Mouse (Mus musculus): ENCODE results near the gene Rnf157. TPM values are rescaled to one million over a fixed set of nuclear protein-coding genes. Genes with fewer than 3 reads are reported as not detected.

Rnf157 gene
- polyA plus RNA-seq, 1 experiment from 2014 or later = 10.2 TPM

GRCm38 (mm10) chr11:116423782-116424620 is 11.2 kb upstream of the Rnf157 start:
- Histone ChIP-seq H3K4me1 (peaks cover under 1% of the 10 kb centered on the region), H3K9me3 (no peaks in the 10 kb centered on the region), H3K27ac (no peak overlapping the region), H3K27me3 (no peaks in the 10 kb centered on the region), H3K4me2 (no peak overlapping the region), H3K4me3 (no peak overlapping the region), H3K9ac (no peak overlapping the region), H3K36me3 (no peaks in the 10 kb centered on the region)
- ATAC-seq (ENCODE audit: insufficient number of reproducible peaks, insufficient read depth, low FRiP score, low TSS enrichment, low read depth) = no peak
- 84% methylated on average over 10 of the region's 10 CpGs for WGBS

- Histone ChIP-seq H3K27ac (no peak overlapping the region), H3K4me1 (peaks cover 8% of the 10 kb centered on the region), H3K9ac (no peak overlapping the region), H3K27me3 (no peaks in the 10 kb centered on the region), H3K4me3 (no peak overlapping the region), H3K36me3 (no peaks in the 10 kb centered on the region), H3K4me2 (no peak overlapping the region), H3K9me3 (no peaks in the 10 kb centered on the region)
- no peak for ATAC-seq (ENCODE audit: insufficient number of reproducible peaks, insufficient read depth, low FRiP score, low TSS enrichment, low read depth)
- WGBS = 74% methylated on average over 6 of the region's 6 CpGs
Measured at GRCm38 (mm10) chr11:116423214-116423613, 10.4 kb upstream of the Rnf157 start.

- Histone ChIP-seq H3K4me2 (no peak overlapping the region), H3K27me3 (no peaks in the 10 kb centered on the region), H3K4me3 (no peak overlapping the region), H3K4me1 (peaks cover 15% of the 10 kb centered on the region), H3K27ac (no peak overlapping the region), H3K9me3 (no peaks in the 10 kb centered on the region), H3K9ac (no peak overlapping the region), H3K36me3 (no peaks in the 10 kb centered on the region)
- ATAC-seq (ENCODE audit: insufficient number of reproducible peaks, insufficient read depth, low FRiP score, low TSS enrichment, low read depth) = no peak
- 84% methylated on average over 2 of the region's 2 CpGs for WGBS
Measured at GRCm38 (mm10) chr11:116422562-116422961, 9.7 kb upstream of the Rnf157 start.

DNA sequence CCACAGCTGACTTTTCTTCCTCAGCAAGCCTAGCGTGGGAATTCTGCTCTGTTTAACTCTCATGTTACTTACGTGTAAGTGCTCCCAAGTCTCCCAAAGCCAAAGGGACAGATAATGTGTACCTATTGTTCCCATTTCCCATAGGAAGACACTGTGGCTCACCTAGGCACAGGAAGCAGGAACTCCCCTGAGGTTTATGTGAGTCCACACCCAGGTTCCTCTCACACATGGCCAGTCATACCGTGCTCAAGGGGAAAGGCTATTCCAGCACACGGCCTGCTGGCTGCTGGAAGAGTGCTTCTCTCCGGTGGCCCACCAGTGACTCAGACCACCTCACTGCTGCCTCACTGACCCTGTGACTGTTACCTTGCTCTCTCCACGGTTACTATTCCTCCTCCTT is 8.3 kb upstream of the Rnf157 start:
- H3K9ac ChIP-seq = no peak overlapping the region
- H3K9me3 ChIP-seq = no peaks in the 10 kb centered on the region
- H3K4me1 ChIP-seq = peaks cover 23% of the 10 kb centered on the region
- no peak for ATAC-seq (ENCODE audit: insufficient number of reproducible peaks, insufficient read depth, low FRiP score, low TSS enrichment, low read depth)
- H3K27me3 ChIP-seq = no peaks in the 10 kb centered on the region
- no peak overlapping the region for H3K4me2 ChIP-seq
- no peaks in the 10 kb centered on the region for H3K36me3 ChIP-seq
- no peak overlapping the region for H3K27ac ChIP-seq
- WGBS = 56% methylated on average over 6 of the region's 6 CpGs
- no peak overlapping the region for H3K4me3 ChIP-seq

GRCm38 (mm10) chr11:116418841-116419462 is 6.1 kb upstream of the Rnf157 start:
- H3K9ac ChIP-seq = no peak overlapping the region
- no peak for ATAC-seq (ENCODE audit: insufficient number of reproducible peaks, insufficient read depth, low FRiP score, low TSS enrichment, low read depth)
- WGBS = 56% methylated on average over 6 of the region's 6 CpGs

DNA sequence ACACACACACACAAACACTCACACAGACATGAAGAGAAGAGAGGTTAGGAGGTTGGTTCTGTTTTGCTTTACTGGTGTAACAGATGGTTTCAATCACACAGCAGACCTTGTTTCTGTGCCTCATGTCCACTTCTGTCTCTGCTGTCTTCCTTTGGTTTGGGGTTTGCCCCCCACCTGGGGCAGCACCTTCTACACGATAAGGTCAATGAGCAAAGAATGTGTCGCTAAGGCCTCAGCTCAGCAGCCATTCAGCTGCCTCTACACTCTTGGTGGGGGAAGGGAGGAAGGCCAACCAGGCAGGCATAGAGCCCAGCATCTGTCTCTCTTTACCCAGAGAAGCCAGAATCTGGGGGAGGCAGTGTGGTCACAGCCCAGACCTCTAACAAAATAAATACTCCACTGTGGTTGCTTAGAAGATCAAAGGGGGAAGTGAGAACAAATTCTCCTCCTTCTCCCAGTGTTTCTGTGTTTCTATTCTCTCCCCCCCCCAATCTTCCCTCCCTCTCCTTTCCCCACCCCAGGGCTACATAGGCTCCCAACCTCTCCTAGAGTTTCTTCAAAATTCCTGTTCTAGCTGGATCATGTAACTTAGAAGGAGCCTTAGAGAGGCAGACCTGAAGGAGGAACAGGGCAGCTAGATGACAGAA is 5.5 kb upstream of the Rnf157 start:
- H3K9ac ChIP-seq = no peak overlapping the region
- 5% methylated on average over 2 of the region's 2 CpGs for WGBS
- peak; percentile 81; the same call in 1 of the 2 replicates for ATAC-seq (ENCODE audit: insufficient number of reproducible peaks, insufficient read depth, low FRiP score, low TSS enrichment, low read depth)
- peak overlapping the region; percentile 95 for H3K27ac ChIP-seq
- peak overlapping the region; percentile 20; the same call in 1 of the 2 replicates for H3K4me2 ChIP-seq
- H3K9me3 ChIP-seq = no peaks in the 10 kb centered on the region
- peaks cover 28% of the 10 kb centered on the region for H3K4me1 ChIP-seq
- no peaks in the 10 kb centered on the region for H3K27me3 ChIP-seq
- no peak overlapping the region for H3K4me3 ChIP-seq
- H3K36me3 ChIP-seq = no peaks in the 10 kb centered on the region

More at GRCm38 (mm10) chr11:116418841-116419462, 6.1 kb upstream of the Rnf157 start:
- Histone ChIP-seq H3K27me3 (no peaks in the 10 kb centered on the region), H3K4me3 (no peak overlapping the region), H3K36me3 (no peaks in the 10 kb centered on the region), H3K4me1 (peaks cover 25% of the 10 kb centered on the region), H3K9me3 (no peaks in the 10 kb centered on the region), H3K4me2 (no peak overlapping the region), H3K27ac (peak overlapping the region; percentile 95)

GRCm38 (mm10) chr11:116417054-116417453 is 4.2 kb upstream of the Rnf157 start:
- 90% methylated on average over 5 of the region's 5 CpGs for WGBS
- H3K9me3 ChIP-seq = no peaks in the 10 kb centered on the region
- no peak for ATAC-seq (ENCODE audit: insufficient number of reproducible peaks, insufficient read depth, low FRiP score, low TSS enrichment, low read depth)
- H3K9ac ChIP-seq = no peak overlapping the region
- no peaks in the 10 kb centered on the region for H3K36me3 ChIP-seq
- no peaks in the 10 kb centered on the region for H3K27me3 ChIP-seq
- no peak overlapping the region for H3K4me2 ChIP-seq
- H3K4me1 ChIP-seq = peaks cover 33% of the 10 kb centered on the region
- no peak overlapping the region for H3K4me3 ChIP-seq
- H3K27ac ChIP-seq = peak overlapping the region; percentile 95

- no peaks in the 10 kb centered on the region for H3K9me3 ChIP-seq
- H3K27ac ChIP-seq = 0 out of 2 replicates have a peak overlapping the region, but pooled peaks have one; percentile 28
- H3K4me3 ChIP-seq = no peak overlapping the region
- H3K4me2 ChIP-seq = no peak overlapping the region
- H3K36me3 ChIP-seq = no peaks in the 10 kb centered on the region
- no peaks in the 10 kb centered on the region for H3K27me3 ChIP-seq
- H3K4me1 ChIP-seq = peaks cover 40% of the 10 kb centered on the region
- no peak overlapping the region for H3K9ac ChIP-seq
- ATAC-seq (ENCODE audit: insufficient number of reproducible peaks, insufficient read depth, low FRiP score, low TSS enrichment, low read depth) = no peak
- WGBS = 66% methylated on average over 6 of the region's 6 CpGs
Measured at GRCm38 (mm10) chr11:116416196-116416943, 3.5 kb upstream of the Rnf157 start.

GRCm38 (mm10) chr11:116413631-116414022 is 795 bp upstream of the Rnf157 start:
- 0 out of 2 replicates have a peak, but pooled peaks cover 3% of the 10 kb centered on the region for H3K36me3 ChIP-seq
- WGBS = 64% methylated on average over 4 of the region's 4 CpGs
- H3K4me2 ChIP-seq = peak overlapping the region; percentile 99
- peak overlapping the region; percentile 74 for H3K27ac ChIP-seq
- H3K27me3 ChIP-seq = no peaks in the 10 kb centered on the region
- ATAC-seq (ENCODE audit: insufficient number of reproducible peaks, insufficient read depth, low FRiP score, low TSS enrichment, low read depth) = no peak
- H3K4me3 ChIP-seq = peak overlapping the region; percentile 76
- H3K9me3 ChIP-seq = no peaks in the 10 kb centered on the region
- peaks cover 45% of the 10 kb centered on the region for H3K4me1 ChIP-seq
- H3K9ac ChIP-seq = peak overlapping the region; percentile 85

DNA sequence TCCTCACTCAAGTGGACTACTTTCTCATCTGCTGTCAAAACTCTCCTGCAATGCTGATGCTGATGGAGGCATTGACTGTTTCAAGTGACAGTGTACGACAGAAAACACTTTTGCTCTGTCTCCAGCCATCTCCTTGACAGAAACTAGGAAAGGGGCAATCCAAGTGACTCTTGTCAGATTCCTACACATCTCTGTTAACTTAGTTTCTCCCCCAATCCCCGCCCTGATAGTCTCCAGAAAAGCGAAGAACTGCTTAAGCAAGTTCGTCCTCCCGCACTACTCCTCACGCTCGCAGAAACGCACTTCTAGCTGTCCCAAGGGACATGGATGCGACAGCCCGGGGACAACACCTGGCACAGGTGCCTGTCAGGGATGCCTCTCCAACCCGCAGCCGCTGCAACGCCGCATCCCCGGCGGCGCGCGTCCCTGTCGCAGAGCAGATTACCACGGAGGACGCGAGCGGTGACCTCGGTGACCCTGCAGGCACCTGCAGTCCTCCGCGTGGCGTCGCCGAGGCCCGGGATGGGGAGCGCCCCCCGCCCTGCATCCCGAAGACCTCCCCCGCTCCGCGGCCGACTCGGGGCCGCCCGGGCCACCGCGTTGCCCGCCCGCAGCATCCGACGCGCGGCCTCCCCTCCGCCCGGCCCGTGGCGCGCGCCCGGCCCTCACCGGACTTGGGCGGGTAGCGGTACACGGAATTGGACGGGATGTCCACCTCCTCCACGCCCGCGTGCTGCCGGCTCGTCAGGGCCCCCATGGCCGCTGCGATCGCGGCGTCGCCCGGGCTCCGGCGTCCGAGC is 604 bp downstream of the Rnf157 start:
- H3K4me1 ChIP-seq = peaks cover 31% of the 10 kb centered on the region
- H3K27me3 ChIP-seq = no peaks in the 10 kb centered on the region
- H3K4me3 ChIP-seq = peak overlapping the region; percentile 76
- H3K4me2 ChIP-seq = peak overlapping the region; percentile 99
- H3K9me3 ChIP-seq = no peaks in the 10 kb centered on the region
- 0 out of 2 replicates have a peak, but pooled peaks cover 3% of the 10 kb centered on the region for H3K36me3 ChIP-seq
- H3K9ac ChIP-seq = peak overlapping the region; percentile 85
- ATAC-seq (ENCODE audit: insufficient number of reproducible peaks, insufficient read depth, low FRiP score, low TSS enrichment, low read depth) = peak; percentile 26; the same call in 1 of the 2 replicates
- under 1% methylated on average over 74 of the region's 76 CpGs for WGBS
- peak overlapping the region; percentile 60; the same call in 1 of the 2 replicates for H3K27ac ChIP-seq

Data from embryonic facial prominence, embryonic 13.5 days (tissue).